Mouse (Mus musculus) 416B (cell line): ENCODE results near the gene Gm49601.

Experiments
- DNase-seq: peaks from one replicate; pipeline ENCODE4 v3.0.0; 2011; ENCODE audit warnings: low read depth

Gm49601 gene

GRCm38 (mm10) chr16:18582426-18583148, 43.6 kb downstream of the Gm49601 start:
- no peak for DNase-seq

- DNase-seq: no peak
Observed at GRCm38 (mm10) chr16:18581623-18582205, 44.5 kb downstream of the Gm49601 start.

- DNase-seq: no peak
Observed at GRCm38 (mm10) chr16:18581050-18581622, 45.1 kb downstream of the Gm49601 start.

DNA sequence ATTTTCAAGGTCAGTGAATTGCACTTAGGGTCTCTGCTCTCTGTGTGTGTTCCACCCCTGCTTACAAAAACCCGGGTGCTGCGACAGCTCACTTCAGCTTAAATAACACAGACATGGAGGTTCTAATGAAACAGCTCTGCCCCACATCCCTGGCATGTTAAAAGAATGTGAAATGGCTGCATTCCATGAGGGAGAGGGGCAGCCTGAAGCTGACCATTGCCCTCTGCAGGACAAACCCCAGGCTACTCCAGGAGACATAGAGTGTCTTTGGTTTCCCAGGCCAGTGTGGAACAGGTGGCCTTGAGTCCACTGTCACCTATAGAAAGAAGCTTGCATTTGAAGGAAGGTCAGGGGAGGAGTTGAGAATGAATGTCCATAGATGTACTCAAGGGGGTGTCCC, 45.8 kb downstream of the Gm49601 start:
- DNase-seq: no peak

GRCm38 (mm10) chr16:18577599-18578160, 48.5 kb downstream of the Gm49601 start:
- peak; percentile 6 for DNase-seq

DNA sequence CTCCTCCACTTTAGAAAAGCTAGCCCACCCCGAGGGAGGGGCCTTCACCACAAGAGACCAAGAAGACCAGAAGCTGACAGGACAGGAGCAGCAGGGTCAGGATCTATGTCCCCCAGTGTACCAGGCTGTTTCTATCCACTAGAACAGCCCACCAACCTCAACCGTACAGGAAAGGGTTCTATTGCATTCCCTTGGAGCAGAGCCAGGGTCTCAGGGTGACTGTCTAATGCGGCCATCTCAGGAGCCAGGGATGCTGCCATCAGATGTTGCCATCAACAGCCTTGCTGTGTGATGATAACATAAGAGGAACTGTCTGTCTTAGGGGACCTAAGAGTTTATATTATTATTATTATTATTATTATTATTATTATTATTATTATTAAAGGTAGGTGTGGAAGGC, 49.2 kb downstream of the Gm49601 start:
- no peak for DNase-seq

DNA sequence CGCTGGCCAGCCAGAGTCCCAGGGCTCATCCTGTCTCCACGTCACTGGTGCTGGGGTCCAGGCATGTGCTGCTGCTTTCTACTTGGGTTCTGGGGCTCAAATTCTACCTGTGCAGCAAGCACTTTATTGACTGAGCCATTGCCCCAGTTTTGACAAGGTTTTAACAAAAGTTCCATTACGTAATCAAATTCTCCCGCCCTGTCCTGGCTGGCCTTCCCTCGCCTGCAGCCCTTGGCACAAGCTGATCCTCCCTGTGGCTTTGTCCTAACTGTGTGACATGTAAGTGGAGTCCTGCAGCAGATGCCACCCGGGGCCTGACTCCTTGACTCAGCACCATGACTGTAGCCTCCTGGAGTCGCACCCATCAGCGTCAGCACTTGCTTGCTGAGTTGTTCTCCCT, 52.0 kb downstream of the Gm49601 start:
- no peak for DNase-seq
